Mouse (Mus musculus): ENCODE measurements around the gene Arid1b.

- TF ChIP-seq CTCF (IDR thresholded peaks at IDR 0.05; ENCODE audit: borderline replicate concordance, control insufficient read depth, extremely low read depth, insufficient read depth, low read length, poor library complexity) (no peak), POLR2A (IDR thresholded peaks at IDR 0.05; ENCODE audit: control insufficient read depth, extremely low read depth, insufficient read depth, low read length, poor library complexity) (no peak)
Observed at GRCm38 (mm10) chr17:5176315-5176714, 182.2 kb downstream of the Arid1b start.
